Mouse (Mus musculus): Measurements from ENCODE around the gene Zfp764.
A peak's percentile ranks its signal among the peaks of the same experiment; 100 is the strongest.

- TF ChIP-seq CTCF (IDR thresholded peaks at IDR 0.05; ENCODE audit: borderline replicate concordance, control insufficient read depth, extremely low read depth, insufficient read depth, low read length, poor library complexity) (0 out of 2 replicates have a peak, but pooled peaks have one; percentile 16), POLR2A (IDR thresholded peaks at IDR 0.05; ENCODE audit: control insufficient read depth, extremely low read depth, insufficient read depth, low read length, poor library complexity) (no peak; the same call in 1 of the 2 replicates)
These were observed 13.3 kb downstream of the Zfp764 start, which contains the start of gene E430018J23Rik for GRCm38 (mm10) chr7:127393157-127393943.

Data from thymus, adult 2 months (tissue).